Mouse (Mus musculus) heart, postnatal 4 days (tissue): ENCODE measurements around the gene Mesp1. TPM values are rescaled to one million over a fixed set of nuclear protein-coding genes. Genes with fewer than 3 reads are reported as not detected.

Source experiments
- total RNA-seq, 2 experiments: library from RNA; stranded (reverse); gene quantifications; 2 replicates each; pipeline ENCODE4 v1.2.3; 2021

The Mesp1 gene
- total RNA-seq, 2 experiments from 2014 or later, result not detected

Other genes with a start within 250 kb of the Mesp1 start
- not detected for gene Rhcg, start 176.1 kb downstream of the Mesp1 start, total RNA-seq
- 1 to 10 TPM; 5.4 to 5.8 TPM for gene Ticrr, start 133.6 kb downstream of the Mesp1 start, total RNA-seq
- 1 to 10 TPM; 4.9 to 5.4 TPM for gene Kif7, start 78.1 kb downstream of the Mesp1 start, total RNA-seq
- 1 to 10 TPM; 5.1 to 9.6 TPM for gene Plin1, start 60.9 kb downstream of the Mesp1 start, total RNA-seq
- gene Pex11a, start 50.7 kb downstream of the Mesp1 start, total RNA-seq, result 1 to 10 TPM; 7.2 to 8.5 TPM
- under 1 TPM in 1 of 2 experiments, not detected in 1; 0.19 TPM for gene Wdr93, start 50.6 kb downstream of the Mesp1 start, total RNA-seq
- gene Mesp2, start 16.9 kb upstream of the Mesp1 start, total RNA-seq, result under 1 TPM in 1 of 2 experiments, not detected in 1; 0.36 TPM
- 10 to 100 TPM; 21.0 to 21.4 TPM for gene Anpep, start 67.3 kb upstream of the Mesp1 start, total RNA-seq
- 10 to 100 TPM; 25.0 to 26.5 TPM for gene Ap3s2, start 126.9 kb upstream of the Mesp1 start, total RNA-seq
- 10 to 100 TPM; 25.1 to 26.0 TPM for gene Arpin, start 141.6 kb upstream of the Mesp1 start, total RNA-seq
- gene Zfp710, start 231.0 kb upstream of the Mesp1 start, total RNA-seq, result 10 to 100 TPM; 20.3 to 20.7 TPM